Mouse (Mus musculus) limb, embryonic 14.5 days (tissue): Measurements from ENCODE around the gene Papolb. TPM values are rescaled to one million over a fixed set of nuclear protein-coding genes. Genes with fewer than 3 reads are reported as not detected.

Experiments used
- ATAC-seq: fragments of 200-750 bp; cut with Nextera tagmentation; 2 replicates; pipeline ENCODE4 v1.8.0; 2017; ENCODE audit warnings: low read depth, moderate number of reproducible peaks, moderate TSS enrichment; ENCODE audit not compliant: low FRiP score
- DNase-seq: peaks from one replicate; pipeline ENCODE4 v3.0.0-alpha.2; 2015; ENCODE audit warnings: low spot score
- H3K27ac ChIP-seq: fragments of 300-500 bp; sonication (generic); replicated peaks from 2 replicates; pipeline ENCODE4 v1.5.1; 2014; ENCODE audit warnings: low read depth, mild to moderate bottlenecking, low read length, moderate library complexity, mixed read lengths
- H3K27me3 ChIP-seq: fragments of 300-500 bp; sonication (generic); 2 replicates; pipeline ENCODE4 v1.6.1; 2014; ENCODE audit warnings: low read length, mixed read lengths; ENCODE audit not compliant: control insufficient read depth, insufficient read depth
- H3K36me3 ChIP-seq: fragments of 300-500 bp; sonication (generic); 2 replicates; pipeline ENCODE4 v1.6.1; 2014; ENCODE audit warnings: mild to moderate bottlenecking, low read length, moderate library complexity, mixed read lengths; ENCODE audit not compliant: control insufficient read depth, insufficient read depth
- H3K4me1 ChIP-seq: fragments of 300-500 bp; sonication (generic); 2 replicates; pipeline ENCODE4 v1.6.1; 2014; ENCODE audit warnings: antibody characterized with exemption, low read length, mixed read lengths; ENCODE audit not compliant: control insufficient read depth, insufficient read depth
- H3K4me2 ChIP-seq: fragments of 300-500 bp; sonication (generic); replicated peaks from 2 replicates; pipeline ENCODE4 v1.6.1; 2014; ENCODE audit warnings: low read depth, mild to moderate bottlenecking, low read length, moderate library complexity; ENCODE audit not compliant: severe bottlenecking
- H3K4me3 ChIP-seq: fragments of 300-500 bp; sonication (generic); replicated peaks from 2 replicates; pipeline ENCODE4 v1.5.1; 2014; ENCODE audit warnings: low read length
- H3K9ac ChIP-seq: fragments of 300-500 bp; sonication (generic); 2 replicates; pipeline ENCODE4 v1.6.1; 2014; ENCODE audit warnings: mild to moderate bottlenecking, low read depth, low read length, moderate library complexity; ENCODE audit not compliant: severe bottlenecking
- H3K9me3 ChIP-seq: fragments of 300-500 bp; sonication (generic); 2 replicates; pipeline ENCODE4 v1.6.1; 2016; ENCODE audit warnings: low read length; ENCODE audit not compliant: control insufficient read depth
- POLR2A ChIP-seq: fragments of 200-500 bp; IDR thresholded peaks from 2 replicates; pipeline ENCODE4 v1.8.0; 2012; ENCODE audit warnings: inconsistent platforms, mild to moderate bottlenecking, moderate library complexity, borderline replicate concordance; ENCODE audit not compliant: insufficient read depth, insufficient read length; ENCODE audit errors: extremely low read depth
- WGBS: fragments of 180-500 bp; shearing (Covaris S2); extraction: QIAGEN DNeasy Blood & Tissue Kit; methylation state at CpG from one replicate; pipeline ENCODE4 v1.1.7; 2014; 5-methylcytosine and 5-hydroxymethylcytosine counted together
- polyA plus RNA-seq, 2 experiments: library from polyadenylated mRNA; depleted of rRNA in 1 of 2; stranded (reverse) in 1 of 2; unstranded in 1 of 2; fragments of >200 nt; fragmentation: Nextera tagmentation in 1 of 2; extraction: Ambion mirVana in 1 of 2; gene quantifications; 2 replicates each; pipeline versions ENCODE4 v1.2.1 to v1.2.3; 2012 to 2014

The Papolb gene
- polyA plus RNA-seq, 2 experiments: 0.18 TPM

GRCm38 (mm10) chr5:142478829-142479435, 50.9 kb downstream of the Papolb start:
- H3K27me3 ChIP-seq: no peaks in the 10 kb centered on the region
- 0 out of 2 replicates have a peak, but pooled peaks have one; percentile 19 for TF ChIP-seq POLR2A
- peaks cover 3% of the 10 kb centered on the region; the same call in 1 of the 2 replicates for H3K36me3 ChIP-seq
- peak overlapping the region; percentile 41 for H3K4me2 ChIP-seq
- H3K27ac ChIP-seq: no peak overlapping the region
- ATAC-seq: peak; percentile 75; the same call in 1 of the 2 replicates
- peak; percentile 93 for DNase-seq
- 0 out of 2 replicates have a peak, but pooled peaks cover 3% of the 10 kb centered on the region for H3K4me1 ChIP-seq
- peak overlapping the region; percentile 13 for H3K4me3 ChIP-seq
- 33% methylated on average over 17 of the region's 17 CpGs for WGBS
- H3K9ac ChIP-seq: peak overlapping the region; percentile 31; the same call in 1 of the 2 replicates
- H3K9me3 ChIP-seq: no peaks in the 10 kb centered on the region

- ATAC-seq (no peak), DNase-seq (no peak)
- no peaks in the 10 kb centered on the region for H3K9me3 ChIP-seq
- H3K4me3 ChIP-seq: no peak overlapping the region
- no peaks in the 10 kb centered on the region for H3K27me3 ChIP-seq
- 0 out of 2 replicates have a peak, but pooled peaks cover 3% of the 10 kb centered on the region for H3K4me1 ChIP-seq
- no peak for TF ChIP-seq POLR2A
- no peak overlapping the region for H3K4me2 ChIP-seq
- no peak overlapping the region for H3K9ac ChIP-seq
- no peak overlapping the region for H3K27ac ChIP-seq
- peaks cover 3% of the 10 kb centered on the region; the same call in 1 of the 2 replicates for H3K36me3 ChIP-seq
- 86% methylated on average over 5 of the region's 5 CpGs for WGBS
Observed at GRCm38 (mm10) chr5:142477866-142478615, 51.8 kb downstream of the Papolb start.

GRCm38 (mm10) chr5:142477346-142477745, 52.5 kb downstream of the Papolb start:
- no peak overlapping the region for H3K4me2 ChIP-seq
- no peak overlapping the region for H3K9ac ChIP-seq
- ATAC-seq (no peak), DNase-seq (no peak)
- TF ChIP-seq POLR2A: no peak
- H3K27me3 ChIP-seq: no peaks in the 10 kb centered on the region
- no peak overlapping the region for H3K27ac ChIP-seq
- peaks cover 3% of the 10 kb centered on the region; the same call in 1 of the 2 replicates for H3K36me3 ChIP-seq
- no peak overlapping the region for H3K4me3 ChIP-seq
- H3K4me1 ChIP-seq: 0 out of 2 replicates have a peak, but pooled peaks cover 3% of the 10 kb centered on the region
- WGBS: 89% methylated on average over 12 of the region's 12 CpGs
- no peaks in the 10 kb centered on the region for H3K9me3 ChIP-seq

Other genes starting within 250 kb of the Papolb start
- gene Foxk1, start 128.6 kb downstream of the Papolb start, polyA plus RNA-seq (2012; rRNA removed): 18.6 and 22.1 TPM in 2 replicates
- gene Foxk1, start 128.6 kb downstream of the Papolb start, polyA plus RNA-seq (2014; fragmentation: Nextera tagmentation; extraction: Ambion mirVana): 6.0 and 6.7 TPM in 2 replicates
- gene Ap5z1, start 66.1 kb downstream of the Papolb start, polyA plus RNA-seq (2012; rRNA removed): 23.2 and 28.5 TPM in 2 replicates
- 8.8 and 9.6 TPM in 2 replicates for gene Ap5z1, start 66.1 kb downstream of the Papolb start, polyA plus RNA-seq (2014; fragmentation: Nextera tagmentation; extraction: Ambion mirVana)
- gene Radil, start 21.0 kb upstream of the Papolb start, polyA plus RNA-seq (2012; rRNA removed): 7.4 and 9.9 TPM in 2 replicates
- gene Radil, start 21.0 kb upstream of the Papolb start, polyA plus RNA-seq (2014; fragmentation: Nextera tagmentation; extraction: Ambion mirVana): 4.4 and 5.7 TPM in 2 replicates
- 1.1 and 1.2 TPM in 2 replicates for gene Mmd2, start 78.7 kb upstream of the Papolb start, polyA plus RNA-seq (2012; rRNA removed)
- gene Mmd2, start 78.7 kb upstream of the Papolb start, polyA plus RNA-seq (2014; fragmentation: Nextera tagmentation; extraction: Ambion mirVana): 1.5 and 2.0 TPM in 2 replicates
- 37.4 and 45.9 TPM in 2 replicates for gene Wipi2, start 97.6 kb upstream of the Papolb start, polyA plus RNA-seq (2012; rRNA removed)
- 50.4 and 52.9 TPM in 2 replicates for gene Wipi2, start 97.6 kb upstream of the Papolb start, polyA plus RNA-seq (2014; fragmentation: Nextera tagmentation; extraction: Ambion mirVana)
- gene Slc29a4, start 162.4 kb upstream of the Papolb start, polyA plus RNA-seq (2012; rRNA removed): 8.0 and 11.6 TPM in 2 replicates
- gene Slc29a4, start 162.4 kb upstream of the Papolb start, polyA plus RNA-seq (2014; fragmentation: Nextera tagmentation; extraction: Ambion mirVana): 5.8 and 7.6 TPM in 2 replicates